Mouse (Mus musculus): ENCODE measurements around the gene Rdh9.
"Not testable (repeated sequence)": the region's sequence is repeated elsewhere in the genome, so short reads cannot be mapped to it uniquely, and the experiment has no call there.

The Rdh9 gene

DNA sequence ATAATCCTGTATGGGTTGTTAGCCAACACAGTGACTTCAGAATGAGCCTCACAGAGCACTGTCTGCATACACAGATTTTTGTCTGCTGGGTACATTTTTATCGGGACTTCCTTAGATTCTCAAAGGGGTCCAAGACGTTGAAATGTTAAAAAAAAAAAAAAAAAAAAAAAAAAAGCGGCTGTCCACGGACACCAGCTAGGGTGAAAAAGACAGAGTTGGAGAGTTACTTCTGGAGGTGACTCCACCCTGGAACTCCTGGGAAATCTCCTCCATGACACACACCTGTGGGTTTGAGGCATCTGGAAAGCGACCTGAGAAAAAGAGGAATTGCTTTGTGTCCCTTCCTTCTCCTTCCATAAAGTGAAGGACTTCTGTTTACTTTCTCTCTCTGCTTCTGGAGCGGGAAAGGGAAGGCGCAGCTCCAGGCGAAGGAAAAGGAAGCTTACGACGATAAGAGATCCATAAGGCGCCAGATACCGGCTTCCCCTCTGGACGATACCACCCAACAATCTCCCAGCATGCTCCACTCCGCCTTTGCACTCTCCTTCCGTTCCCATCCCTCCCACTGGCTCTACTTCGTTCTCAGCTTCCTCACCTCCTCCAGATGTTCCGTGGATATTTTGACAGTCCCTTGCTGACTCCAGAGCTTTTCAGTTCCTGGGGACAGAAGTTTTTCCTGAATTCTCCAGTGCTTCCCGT lies 20.3 kb upstream of the Rdh9 start:
- no peak for DNase-seq (ENCODE audit: low spot score in 2 of 2)

DNA sequence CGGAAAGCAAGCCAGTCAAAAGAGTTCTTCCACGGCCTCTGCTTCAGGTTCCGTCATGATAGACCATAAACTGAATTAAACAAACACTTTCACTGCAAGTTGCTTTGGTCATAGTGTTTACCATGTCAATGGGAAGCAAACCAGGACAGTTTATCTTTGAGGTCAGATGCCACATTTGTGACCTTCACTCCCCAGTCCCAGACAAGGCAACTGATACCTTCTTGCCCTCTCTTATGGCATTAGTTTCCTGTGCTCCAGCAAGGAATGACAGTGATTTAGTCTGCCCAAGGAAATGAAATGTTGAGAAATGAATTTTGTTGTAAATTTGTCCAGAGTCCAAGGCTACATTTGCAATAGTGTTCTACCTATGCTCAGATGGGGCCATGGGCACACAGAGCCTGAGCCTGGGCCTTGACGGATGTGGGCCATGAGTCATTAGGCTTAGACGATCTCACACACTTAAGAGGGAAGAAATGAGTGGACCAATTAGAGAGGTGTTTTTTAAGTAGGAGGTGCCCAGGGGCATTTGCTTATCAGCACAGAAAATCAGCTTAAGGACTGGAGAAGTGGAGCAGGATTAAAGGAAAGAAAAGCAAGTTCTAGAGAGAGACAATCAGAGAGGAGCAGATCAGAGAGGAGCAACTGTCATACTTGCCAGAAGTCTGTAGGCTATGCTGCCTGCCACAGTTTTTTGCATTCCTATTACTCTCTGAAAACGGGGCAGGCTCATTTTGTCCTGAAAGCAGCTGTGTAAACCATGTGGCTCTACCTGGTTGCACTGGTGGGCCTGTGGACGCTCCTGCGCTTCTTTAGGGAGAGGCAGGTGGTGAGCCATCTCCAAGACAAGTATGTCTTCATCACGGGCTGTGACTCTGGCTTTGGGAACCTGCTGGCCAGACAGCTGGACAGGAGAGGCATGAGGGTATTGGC lies 16.7 kb upstream of the Rdh9 start, which contains the start of the genes Rdh1 and Rdh16f1:
TSS of gene Rdh1 (plus strand) at position 541 of the 930 bp plus-strand sequence.
TSS of gene Rdh16f1 (plus strand) at position 607 of the 930 bp plus-strand sequence.
- no peak for DNase-seq (ENCODE audit: low spot score in 2 of 2)

- not testable (repeated sequence) for DNase-seq (ENCODE audit: low spot score in 2 of 2)
Observed at GRCm38 (mm10) chr10:127762926-127763325, 13.3 kb upstream of the Rdh9 start.

DNA sequence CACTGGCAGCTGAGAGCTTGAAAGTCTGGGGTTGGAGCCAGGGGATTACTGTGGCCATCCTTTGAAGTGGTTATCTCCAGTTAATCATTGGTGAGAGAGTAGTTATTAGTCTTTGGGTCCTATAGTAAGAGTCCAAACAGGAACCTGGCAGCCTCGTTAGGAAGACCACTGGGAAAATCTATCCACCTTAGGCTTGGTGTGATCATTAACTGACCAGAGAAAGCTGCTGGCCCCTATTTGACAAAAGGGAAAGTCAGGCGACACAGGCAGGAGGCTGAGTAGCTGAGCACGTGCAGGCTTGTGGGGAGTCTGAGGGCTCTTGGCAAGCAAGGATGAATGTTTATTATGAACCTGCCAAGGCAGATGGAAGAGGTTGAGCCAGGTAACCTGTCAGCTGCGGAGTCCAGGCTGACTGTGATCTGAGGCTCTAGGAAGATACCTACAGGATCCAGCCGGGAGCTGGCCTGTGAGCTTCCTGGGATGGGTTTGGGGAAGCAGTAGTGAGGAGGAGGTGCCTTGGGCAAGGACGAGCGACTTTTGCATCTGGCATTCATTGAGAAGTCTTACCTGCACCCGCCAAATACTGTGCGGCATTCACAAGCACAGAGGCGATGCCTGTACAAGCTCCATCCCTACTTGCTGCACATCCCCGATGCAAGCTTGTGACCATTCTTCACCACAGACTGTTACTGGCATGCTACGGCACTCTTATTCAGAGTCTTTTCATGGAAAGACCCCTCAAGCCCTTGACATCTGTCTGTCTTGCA lies 12.1 kb upstream of the Rdh9 start:
- DNase-seq (ENCODE audit: low spot score in 2 of 2): no peak

DNA sequence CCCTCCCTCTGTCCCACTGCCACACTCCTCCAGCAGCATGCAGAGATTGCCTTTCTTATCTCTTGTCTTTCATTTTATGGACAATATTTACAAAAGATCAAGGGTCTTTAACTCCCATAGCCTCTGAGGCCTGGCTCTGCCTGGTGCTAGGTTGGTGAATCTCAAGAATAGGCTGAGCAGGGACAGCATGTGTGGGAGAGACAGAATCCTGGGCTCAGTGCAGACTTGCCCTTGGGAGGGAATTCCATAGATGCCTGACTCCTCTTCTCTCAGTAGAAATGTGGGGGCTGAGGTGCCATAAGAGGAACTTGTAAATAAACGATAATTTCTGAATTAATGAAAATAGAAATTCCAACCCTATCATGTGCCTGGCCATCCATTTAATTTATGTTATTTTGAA lies 9.6 kb upstream of the Rdh9 start:
- no peak for DNase-seq (ENCODE audit: low spot score in 2 of 2)

GRCm38 (mm10) chr10:127782321-127782720 lies 6.1 kb downstream of the Rdh9 start:
- not testable (repeated sequence) for DNase-seq (ENCODE audit: low spot score in 2 of 2)

DNA sequence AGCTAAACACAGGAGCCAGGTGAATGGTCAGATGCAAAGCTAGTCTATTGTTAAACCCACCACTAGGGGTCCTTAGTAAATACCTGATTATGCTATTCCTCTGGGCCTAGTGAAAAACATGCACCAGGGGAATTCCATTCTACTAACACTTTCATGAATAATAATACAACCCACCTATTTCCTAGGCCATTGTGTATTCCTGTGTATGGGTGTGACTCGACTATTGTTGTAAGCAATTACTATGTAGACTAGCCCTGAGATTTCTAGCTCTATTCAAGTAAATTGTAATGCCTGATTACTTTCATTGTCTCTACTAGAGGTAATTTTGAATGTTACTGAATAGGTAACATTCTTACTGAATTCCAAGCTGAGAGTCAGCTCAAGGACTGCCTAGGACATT lies 9.2 kb downstream of the Rdh9 start:
- DNase-seq (ENCODE audit: low spot score in 2 of 2): not testable (repeated sequence)

DNA sequence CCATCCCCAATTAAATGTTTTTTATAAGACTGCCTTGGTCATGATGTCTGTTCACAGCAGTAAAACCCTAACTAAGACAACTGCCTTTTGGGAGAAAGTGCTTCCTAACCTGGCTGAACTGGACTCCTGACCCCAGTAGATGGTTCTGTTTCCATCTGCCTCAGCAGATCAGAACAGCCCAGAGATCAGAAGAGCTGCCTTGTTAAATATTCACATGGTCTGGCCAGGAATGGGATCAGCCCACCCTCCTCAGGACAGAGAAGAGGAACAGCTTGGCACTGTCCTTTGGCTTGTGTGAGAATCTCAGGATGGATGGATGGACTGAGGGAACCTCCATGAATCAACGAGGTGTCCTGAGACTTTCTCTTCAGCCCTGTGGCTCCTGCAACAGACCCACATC lies 23.1 kb downstream of the Rdh9 start:
- no peak for DNase-seq (ENCODE audit: low spot score in 2 of 2)

GRCm38 (mm10) chr10:127800891-127801290 lies 24.7 kb downstream of the Rdh9 start, which contains the start of gene Rdh16:
TSS of gene Rdh16 (plus strand) at chr10:127801152.
- no peak for DNase-seq (ENCODE audit: low spot score in 2 of 2)

GRCm38 (mm10) chr10:127801612-127802011 lies 25.4 kb downstream of the Rdh9 start:
- no peak for DNase-seq (ENCODE audit: low spot score in 2 of 2)

DNA sequence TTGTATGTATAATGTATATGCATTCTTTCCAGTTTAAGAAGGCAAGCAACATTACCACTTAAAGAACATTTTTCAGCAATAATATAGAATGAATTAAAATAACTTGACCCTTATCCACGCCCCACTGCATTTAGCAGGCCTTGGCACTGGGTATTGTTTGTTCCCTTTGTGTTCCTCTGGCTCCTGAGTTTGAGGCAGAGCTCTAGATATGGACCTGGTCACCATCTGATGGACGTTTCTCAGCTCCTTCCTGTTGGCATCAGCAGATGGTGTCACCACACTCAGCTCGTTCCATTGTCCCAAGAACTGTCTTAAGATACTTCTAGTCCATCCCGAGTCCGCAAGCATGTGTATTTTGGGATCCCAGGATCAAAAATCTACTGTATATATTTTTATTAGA lies 26.1 kb downstream of the Rdh9 start:
- no peak for DNase-seq (ENCODE audit: low spot score in 2 of 2)

- DNase-seq (ENCODE audit: low spot score in 2 of 2): no peak
Observed at GRCm38 (mm10) chr10:127804416-127804815, 28.2 kb downstream of the Rdh9 start.

- no peak for DNase-seq (ENCODE audit: low spot score in 2 of 2)
Observed at GRCm38 (mm10) chr10:127815888-127816287, 39.7 kb downstream of the Rdh9 start.

- not testable (repeated sequence) for DNase-seq (ENCODE audit: low spot score in 2 of 2)
Observed at GRCm38 (mm10) chr10:127817268-127817910, 41.2 kb downstream of the Rdh9 start.

GRCm38 (mm10) chr10:127821806-127822205 lies 45.6 kb downstream of the Rdh9 start:
- DNase-seq (ENCODE audit: low spot score in 2 of 2): not testable (repeated sequence)

DNA sequence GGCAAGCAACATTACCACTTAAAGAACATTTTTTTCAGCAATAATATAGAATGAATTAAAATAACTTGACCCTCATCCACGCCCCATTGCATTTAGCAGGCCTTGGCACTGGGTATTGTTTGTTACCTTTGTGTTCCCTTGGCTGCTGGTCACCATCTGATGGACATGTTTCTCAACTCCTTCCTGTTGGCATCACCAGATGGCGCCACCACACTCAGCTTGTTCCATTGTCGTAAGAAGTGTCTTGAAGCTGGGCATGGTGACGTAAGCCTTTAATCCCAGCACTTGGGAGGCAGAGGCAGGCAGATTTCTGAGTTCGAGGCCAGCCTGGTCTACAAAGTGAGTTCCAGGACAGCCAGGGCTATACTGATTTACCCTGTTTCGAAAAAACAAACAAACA lies 49.2 kb downstream of the Rdh9 start:
- DNase-seq (ENCODE audit: low spot score in 2 of 2): no peak

GRCm38 (mm10) chr10:127829121-127829520 lies 52.9 kb downstream of the Rdh9 start:
- no peak for DNase-seq (ENCODE audit: low spot score in 2 of 2)

DNA sequence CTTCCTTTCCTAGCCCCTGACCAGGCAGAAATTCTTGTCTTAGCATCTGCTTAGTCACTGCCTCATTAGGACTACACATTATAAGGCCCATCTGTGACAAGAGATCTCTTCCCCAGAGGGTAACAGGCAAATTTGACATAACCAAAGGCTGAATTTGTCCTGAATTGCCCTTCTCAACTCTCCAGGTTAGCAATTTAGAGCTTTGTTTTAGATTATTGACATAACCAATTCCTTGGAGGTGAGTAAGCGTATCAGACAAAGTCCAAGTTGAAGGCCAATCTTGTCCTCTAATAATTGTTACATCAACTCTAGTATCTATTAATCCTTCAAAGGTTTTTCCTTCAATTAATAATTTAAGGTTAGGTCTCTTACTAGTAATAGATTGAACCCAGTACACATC lies 58.0 kb downstream of the Rdh9 start:
- not testable (repeated sequence) for DNase-seq (ENCODE audit: low spot score in 2 of 2)

DNA sequence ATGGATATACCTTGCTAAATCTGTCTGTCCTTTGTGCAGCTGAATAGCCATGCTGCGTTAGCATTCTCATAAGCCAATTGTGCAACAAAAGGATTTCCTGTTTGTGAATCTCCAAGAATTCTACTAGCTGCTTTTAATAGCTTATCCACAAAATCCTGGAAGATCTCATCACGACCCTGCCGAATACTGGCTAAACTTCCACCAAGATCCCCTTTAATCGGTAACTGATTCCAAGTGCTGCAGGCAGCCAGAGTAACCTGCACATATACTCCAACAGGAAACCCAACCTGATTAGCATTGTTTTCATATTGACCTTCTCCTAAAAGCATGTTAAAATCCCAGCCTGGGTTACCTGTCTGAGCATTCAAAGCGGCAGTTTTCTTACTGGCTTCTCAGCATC lies 59.1 kb downstream of the Rdh9 start:
- DNase-seq (ENCODE audit: low spot score in 2 of 2): no peak

- DNase-seq (ENCODE audit: low spot score in 2 of 2): not testable (repeated sequence)
Observed at GRCm38 (mm10) chr10:127837793-127838192, 61.6 kb downstream of the Rdh9 start.

GRCm38 (mm10) chr10:127838539-127838938 lies 62.4 kb downstream of the Rdh9 start:
- no peak for DNase-seq (ENCODE audit: low spot score in 2 of 2)
